Mouse (Mus musculus) layer of hippocampus, postnatal 10 days (tissue): ENCODE measurements around the gene Fndc11. TPM values are rescaled to one million over a fixed set of nuclear protein-coding genes. Genes with fewer than 3 reads are reported as not detected.

Source experiments
- DNase-seq, 2 experiments: peaks; one replicate each; pipeline ENCODE4 v3.0.0; 2021; ENCODE audit warnings: low spot score in 2 of 2
- total RNA-seq, 2 experiments: library from RNA; stranded (reverse); gene quantifications; 2 replicates each; pipeline ENCODE4 v1.2.3; 2021

Gene Fndc11
- total RNA-seq, 2 experiments from 2014 or later, result not detected

DNA sequence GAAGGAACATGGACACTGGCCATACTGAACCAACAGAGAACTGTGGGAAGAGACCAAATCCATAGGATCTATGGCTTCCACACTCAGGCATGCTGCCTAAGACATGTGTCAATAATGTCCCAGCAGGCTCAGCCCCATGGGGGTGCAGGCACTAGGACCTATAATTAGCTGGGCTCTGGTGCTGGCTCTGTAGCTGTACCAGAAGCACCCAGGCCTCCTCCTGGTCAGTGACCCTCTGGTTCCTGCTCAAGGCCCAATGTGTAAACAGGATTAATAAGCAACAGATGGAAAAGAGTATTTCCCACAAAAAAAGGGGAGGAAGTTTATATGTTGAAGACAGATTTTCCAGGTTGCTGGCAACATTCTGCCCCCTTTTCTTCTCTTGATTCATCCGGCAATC, 33.4 kb downstream of the Fndc11 start:
- no peak for DNase-seq

DNA sequence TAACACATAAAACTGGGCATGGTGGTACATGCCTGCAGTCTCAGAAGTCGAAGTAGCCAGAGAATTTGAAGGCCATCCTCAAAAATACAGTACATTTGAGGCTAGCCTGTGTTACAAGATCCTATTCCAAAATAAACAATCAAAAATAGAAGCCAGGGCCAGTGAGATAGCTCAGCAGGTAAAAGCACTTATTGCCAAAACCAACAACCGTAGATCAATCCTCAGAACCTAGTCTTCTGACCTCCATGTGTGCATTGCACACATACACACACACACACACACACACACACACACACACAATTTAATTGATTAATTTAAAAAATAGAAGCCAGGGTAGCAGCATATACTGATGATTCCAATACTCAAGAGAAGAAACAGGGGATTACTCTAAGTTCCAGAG, 47.0 kb downstream of the Fndc11 start:
- no peak for DNase-seq

GRCm38 (mm10) chr2:181272092-181272491, 52.3 kb downstream of the Fndc11 start:
- no peak for DNase-seq

Other genes starting within 250 kb of the Fndc11 start
- gene Col20a1, start 233.5 kb upstream of the Fndc11 start, total RNA-seq, result 1 to 10 TPM; 1.0 to 1.2 TPM
- 10 to 100 TPM; 32.4 to 33.7 TPM for gene Chrna4, start 176.5 kb upstream of the Fndc11 start, total RNA-seq
- gene Kcnq2, start 84.7 kb upstream of the Fndc11 start, total RNA-seq, result 100 to 1,000 TPM; 213 to 234 TPM
- gene Eef1a2, start 63.0 kb upstream of the Fndc11 start, total RNA-seq, result 100 to 1,000 TPM; 674 to 713 TPM
- gene Ppdpf, start 32.8 kb upstream of the Fndc11 start, total RNA-seq, result 100 to 1,000 TPM; 135 to 146 TPM
- gene Ptk6, start 17.2 kb upstream of the Fndc11 start, total RNA-seq, result not detected
- under 1 TPM in 1 of 2 experiments, not detected in 1; 0.25 TPM for gene Srms, start 6.8 kb upstream of the Fndc11 start, total RNA-seq
- gene Helz2, start 22.0 kb downstream of the Fndc11 start, total RNA-seq, result 1 to 10 TPM; 1.2 to 1.8 TPM
- 10 to 100 TPM; 17.5 to 18.6 TPM for gene Gmeb2, start 68.0 kb downstream of the Fndc11 start, total RNA-seq
- gene Stmn3, start 94.5 kb downstream of the Fndc11 start, total RNA-seq, result 1,000 to 10,000 TPM in 1 of 2 experiments, 100 to 1,000 TPM in 1; 968 to 1,016 TPM
- 10 to 100 TPM; 39.5 to 46.1 TPM for gene Rtel1, start 99.7 kb downstream of the Fndc11 start, total RNA-seq
- 10 to 100 TPM; 64.3 to 74.5 TPM for gene Zgpat, start 144.9 kb downstream of the Fndc11 start, total RNA-seq
- gene Arfrp1, start 145.4 kb downstream of the Fndc11 start, total RNA-seq, result 10 to 100 TPM; 35.4 to 40.8 TPM
- 10 to 100 TPM; 30.3 to 32.0 TPM for gene Lime1, start 160.1 kb downstream of the Fndc11 start, total RNA-seq
- 10 to 100 TPM; 14.7 to 17.5 TPM for gene Zbtb46, start 239.4 kb downstream of the Fndc11 start, total RNA-seq